Mouse (Mus musculus): ENCODE measurements at regions not wholly inside any gene's neighbourhood (a gene's known extent, or its start where the extent isn't known, plus 50 kb on each side); places are given as distances from the start of the nearest gene placed in this dataset.

DNA sequence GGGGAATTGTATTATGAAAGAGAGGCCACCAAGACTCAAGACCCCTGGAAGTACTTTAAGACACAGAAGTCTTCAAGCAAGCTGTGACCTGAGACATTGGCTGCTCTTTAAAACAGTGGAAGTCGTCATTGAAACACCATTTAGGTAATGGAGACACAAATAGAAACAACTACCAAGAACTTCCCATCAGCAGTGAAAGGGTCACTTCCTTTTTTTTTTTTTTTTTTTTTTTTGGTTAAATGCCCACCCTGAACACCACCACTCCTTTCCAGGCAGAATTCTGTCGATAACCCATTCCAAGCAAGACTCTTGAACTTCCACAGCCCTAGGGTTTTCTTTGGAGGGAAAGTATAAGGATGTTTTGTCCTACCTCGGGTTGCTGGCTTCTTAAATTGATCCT lies 116.4 kb downstream of the Hlx start:
- TF ChIP-seq CTCF (IDR thresholded peaks at IDR 0.05; ENCODE audit: control insufficient read depth, insufficient read depth, low read length): no peak
- TF ChIP-seq POLR2A (IDR thresholded peaks at IDR 0.05; ENCODE audit: borderline replicate concordance, control insufficient read depth, low read depth, low read length): no peak

Measured in bone marrow, adult 2 months (tissue).